Mouse (Mus musculus) forebrain, embryonic 10.5 days (tissue): ENCODE data around the gene Agtrap. TPM values are rescaled to one million over a fixed set of nuclear protein-coding genes. Genes with fewer than 3 reads are reported as not detected.
"Not testable (repeated sequence)": the region's sequence is repeated elsewhere in the genome, so short reads cannot be mapped to it uniquely, and the experiment has no call there.

Source experiments
- DNase-seq: peaks from one replicate; pipeline ENCODE4 v3.0.0-alpha.2; 2017; ENCODE audit warnings: low spot score; ENCODE audit errors: extremely low spot score
- H3K27ac ChIP-seq: fragments of 300-500 bp; sonication (generic); 2 replicates; pipeline ENCODE4 v1.5.1; 2016; ENCODE audit warnings: mild to moderate bottlenecking
- H3K27me3 ChIP-seq: fragments of 300-500 bp; sonication (generic); 2 replicates; pipeline ENCODE4 v1.6.1; 2016; ENCODE audit warnings: mild to moderate bottlenecking; ENCODE audit not compliant: poor library complexity, severe bottlenecking
- H3K36me3 ChIP-seq: fragments of 300-500 bp; sonication (generic); replicated peaks from 2 replicates; pipeline ENCODE4 v1.6.1; 2016; ENCODE audit warnings: mild to moderate bottlenecking, moderate library complexity
- H3K4me1 ChIP-seq: fragments of 300-500 bp; sonication (generic); 2 replicates; pipeline ENCODE4 v1.6.1; 2016
- H3K4me3 ChIP-seq: fragments of 300-500 bp; sonication (generic); 2 replicates; pipeline ENCODE4 v1.5.1; 2016; ENCODE audit warnings: mild to moderate bottlenecking, moderate library complexity
- H3K9me3 ChIP-seq: fragments of 300-500 bp; sonication (generic); 2 replicates; pipeline ENCODE4 v1.6.1; 2016; ENCODE audit warnings: mild to moderate bottlenecking, moderate library complexity
- WGBS: fragments of 180-500 bp; shearing (Covaris S2); methylation state at CpG from one replicate; pipeline ENCODE4 v1.1.7; 2016; 5-methylcytosine and 5-hydroxymethylcytosine counted together
- polyA plus RNA-seq: library from polyadenylated mRNA; unstranded; fragments of >200 nt; fragmentation: Nextera tagmentation; extraction: Ambion mirVana; gene quantifications from 2 replicates; pipeline ENCODE4 v1.2.1, GENCODE M21; 2016

The Agtrap gene
- polyA plus RNA-seq, 1 experiment from 2014 or later, result 19.4 TPM

GRCm38 (mm10) chr4:148120555-148120954 is 32.7 kb upstream of the Agtrap start:
- Histone ChIP-seq H3K27ac (no peak overlapping the region), H3K4me3 (no peak overlapping the region), H3K9me3 (peaks cover 3% of the 10 kb centered on the region; the same call in 1 of the 2 replicates), H3K4me1 (peaks cover 24% of the 10 kb centered on the region), H3K27me3 (peaks cover 10% of the 10 kb centered on the region), H3K36me3 (no peaks in the 10 kb centered on the region)
- 91% methylated on average over 9 of the region's 9 CpGs for WGBS
- DNase-seq, result no peak

- not testable (repeated sequence) for DNase-seq, H3K4me3 ChIP-seq, H3K9me3 ChIP-seq, H3K27ac ChIP-seq, H3K36me3 ChIP-seq
- WGBS, result 87% methylated on average over 9 of the region's 9 CpGs
- Histone ChIP-seq H3K27me3 (peaks cover 14% of the 10 kb centered on the region), H3K4me1 (peaks cover 33% of the 10 kb centered on the region)
These were observed 31.7 kb upstream of the Agtrap start for GRCm38 (mm10) chr4:148119578-148119977.

GRCm38 (mm10) chr4:148117392-148117791 is 29.6 kb upstream of the Agtrap start:
- Histone ChIP-seq H3K27ac (no peak overlapping the region), H3K4me1 (peaks cover 23% of the 10 kb centered on the region), H3K4me3 (no peak overlapping the region), H3K9me3 (peaks cover 3% of the 10 kb centered on the region; the same call in 1 of the 2 replicates), H3K36me3 (no peaks in the 10 kb centered on the region), H3K27me3 (peaks cover 25% of the 10 kb centered on the region)
- 69% methylated on average over 4 of the region's 4 CpGs for WGBS
- no peak for DNase-seq

GRCm38 (mm10) chr4:148116657-148117056 is 28.8 kb upstream of the Agtrap start:
- no peaks in the 10 kb centered on the region for H3K36me3 ChIP-seq
- no peak overlapping the region for H3K4me3 ChIP-seq
- peaks cover 16% of the 10 kb centered on the region for H3K4me1 ChIP-seq
- no peak for DNase-seq
- no peak overlapping the region for H3K27ac ChIP-seq
- H3K27me3 ChIP-seq, result peaks cover 25% of the 10 kb centered on the region
- 81% methylated on average over 4 of the region's 4 CpGs for WGBS
- peaks cover 3% of the 10 kb centered on the region; the same call in 1 of the 2 replicates for H3K9me3 ChIP-seq

- Histone ChIP-seq H3K4me3 (peak overlapping the region; percentile 16), H3K27ac (peak overlapping the region; percentile 69), H3K9me3 (peaks cover 3% of the 10 kb centered on the region; the same call in 1 of the 2 replicates), H3K4me1 (peaks cover 15% of the 10 kb centered on the region), H3K36me3 (no peaks in the 10 kb centered on the region), H3K27me3 (peaks cover 25% of the 10 kb centered on the region)
- DNase-seq, result peak; percentile 41
- 5% methylated on average over 15 of the region's 15 CpGs for WGBS
These were observed 27.6 kb upstream of the Agtrap start for GRCm38 (mm10) chr4:148115467-148115866.

- peak overlapping the region; percentile 16 for H3K4me3 ChIP-seq
- H3K36me3 ChIP-seq, result no peaks in the 10 kb centered on the region
- 5% methylated on average over 15 of the region's 15 CpGs for WGBS
- peak; percentile 90 for DNase-seq
- peak overlapping the region; percentile 69 for H3K27ac ChIP-seq
- H3K27me3 ChIP-seq, result peaks cover 25% of the 10 kb centered on the region
- H3K4me1 ChIP-seq, result peaks cover 15% of the 10 kb centered on the region
- peaks cover 3% of the 10 kb centered on the region; the same call in 1 of the 2 replicates for H3K9me3 ChIP-seq
These were observed 27.0 kb upstream of the Agtrap start for GRCm38 (mm10) chr4:148114758-148115391.

- Histone ChIP-seq H3K27me3 (peaks cover 25% of the 10 kb centered on the region), H3K4me3 (no peak overlapping the region), H3K4me1 (peaks cover 19% of the 10 kb centered on the region), H3K9me3 (peaks cover 3% of the 10 kb centered on the region; the same call in 1 of the 2 replicates), H3K27ac (no peak overlapping the region), H3K36me3 (0 out of 2 replicates have a peak, but pooled peaks cover 3% of the 10 kb centered on the region)
- DNase-seq, result no peak
- WGBS, result 86% methylated on average over 12 of the region's 12 CpGs
These were observed 24.7 kb upstream of the Agtrap start for GRCm38 (mm10) chr4:148112519-148112918.

GRCm38 (mm10) chr4:148109215-148109614 is 21.4 kb upstream of the Agtrap start:
- 0 out of 2 replicates have a peak, but pooled peaks cover 3% of the 10 kb centered on the region for H3K36me3 ChIP-seq
- no peak for DNase-seq
- WGBS, result 88% methylated on average over 5 of the region's 5 CpGs

GRCm38 (mm10) chr4:148108565-148109100 is 20.8 kb upstream of the Agtrap start:
- Histone ChIP-seq H3K27ac (no peak overlapping the region), H3K27me3 (peaks cover 5% of the 10 kb centered on the region), H3K4me1 (peaks cover 4% of the 10 kb centered on the region; the same call in 1 of the 2 replicates), H3K9me3 (no peaks in the 10 kb centered on the region), H3K4me3 (no peak overlapping the region), H3K36me3 (0 out of 2 replicates have a peak, but pooled peaks cover 3% of the 10 kb centered on the region)
- 82% methylated on average over 7 of the region's 7 CpGs for WGBS
- DNase-seq, result no peak

More at GRCm38 (mm10) chr4:148109215-148109614, 21.4 kb upstream of the Agtrap start:
- Histone ChIP-seq H3K27ac (no peak overlapping the region), H3K4me3 (no peak overlapping the region), H3K9me3 (no peaks in the 10 kb centered on the region), H3K4me1 (peaks cover 4% of the 10 kb centered on the region; the same call in 1 of the 2 replicates), H3K27me3 (peaks cover 11% of the 10 kb centered on the region)

- Histone ChIP-seq H3K9me3 (no peaks in the 10 kb centered on the region), H3K27me3 (no peaks in the 10 kb centered on the region; the same call in 1 of the 2 replicates), H3K4me3 (no peak overlapping the region), H3K4me1 (peaks cover 4% of the 10 kb centered on the region; the same call in 1 of the 2 replicates), H3K27ac (no peak overlapping the region), H3K36me3 (0 out of 2 replicates have a peak, but pooled peaks cover 3% of the 10 kb centered on the region)
- no peak for DNase-seq
- 82% methylated on average over 22 of the region's 22 CpGs for WGBS
These were observed 19.9 kb upstream of the Agtrap start for GRCm38 (mm10) chr4:148107621-148108291.

GRCm38 (mm10) chr4:148104146-148104545 is 16.3 kb upstream of the Agtrap start:
- no peak for DNase-seq
- WGBS, result 75% methylated on average over 3 of the region's 3 CpGs
- Histone ChIP-seq H3K4me3 (no peak overlapping the region), H3K4me1 (peaks cover 25% of the 10 kb centered on the region), H3K36me3 (peaks cover 3% of the 10 kb centered on the region; the same call in 1 of the 2 replicates), H3K27ac (no peak overlapping the region), H3K27me3 (peaks cover 19% of the 10 kb centered on the region), H3K9me3 (no peaks in the 10 kb centered on the region)

- Histone ChIP-seq H3K36me3 (peaks cover 3% of the 10 kb centered on the region; the same call in 1 of the 2 replicates), H3K27ac (peak overlapping the region; percentile 83), H3K27me3 (peaks cover 19% of the 10 kb centered on the region), H3K9me3 (no peaks in the 10 kb centered on the region), H3K4me3 (peak overlapping the region; percentile 44), H3K4me1 (peaks cover 21% of the 10 kb centered on the region)
- peak; percentile 77 for DNase-seq
- 18% methylated on average over 29 of the region's 29 CpGs for WGBS
These were observed 14.1 kb upstream of the Agtrap start for GRCm38 (mm10) chr4:148101801-148102527.
